In genomic region chr8:123282994-123283393, GRCm38 (mm10) we compare ENCODE assay signal across 7 mouse cellular contexts. TPM values are rescaled to one million over a fixed set of nuclear protein-coding genes. Genes with fewer than 3 reads are reported as not detected.
DNase-seq lines count a peak whose midpoint lies in the region; ATAC-seq and TF ChIP-seq lines count a peak whose summit lies in the region.
"Not testable (repeated sequence)": the region's sequence is repeated elsewhere in the genome, so short reads cannot be mapped to it uniquely, and the experiment has no call there.
"Had no signal": no experiment of that assay in that cellular context is flagged by ENCODE, and none has a peak within 500 bp of the region (broad histone marks: within the 10 kb centered on the region; RNA-seq: fewer than 3 reads in every experiment).

No protein-coding gene starts in this region.

- 0 out of 2 replicates have a peak, but pooled peaks have one; percentile 22 for ATAC-seq in neutrophil, adult 5-6 weeks (ENCODE audit: extremely low read depth, insufficient number of reproducible peaks, low FRiP score, poor library complexity, severe bottlenecking)

- DNase-seq in B cell, adult 2 months = peak; percentile 58 to 59
- DNase-seq in lung, postnatal 36 days = peak; percentile 39
- DNase-seq in spleen, adult 2 months (ENCODE audit: low read depth in 1 of 2, low spot score in 2 of 2) = peak; percentile 38 to 55
- peak; percentile 76 for DNase-seq in splenic B cell, adult 2 months (ENCODE audit: low read depth, low spot score)

- H3K27ac ChIP-seq in bone marrow, adult 2 months (ENCODE audit: control insufficient read depth, insufficient read depth, low read depth, low read length, poor library complexity) = not testable (repeated sequence)
- peak overlapping the region; percentile 49; the same call in 1 of the 2 replicates for H3K27ac ChIP-seq in spleen, adult 2 months (ENCODE audit: insufficient read depth, low read length)

- H3K27me3 ChIP-seq in spleen, adult 2 months (ENCODE audit: control insufficient read depth, insufficient read depth, low read length); splenic B cell, adult 2 months (ENCODE audit: control insufficient read depth, insufficient read depth, low read length, poor library complexity, severe bottlenecking): not testable (repeated sequence)

- not testable (repeated sequence) for TF ChIP-seq POLR2A in bone marrow, adult 2 months (IDR thresholded peaks at IDR 0.05; ENCODE audit: borderline replicate concordance, control insufficient read depth, low read depth, low read length); spleen, adult 2 months (IDR thresholded peaks at IDR 0.05; ENCODE audit: low read depth, low read length)

- not testable (repeated sequence) for H3K4me1 ChIP-seq in bone marrow, adult 2 months (ENCODE audit: control insufficient read depth, insufficient read depth, low read length); spleen, adult 2 months (ENCODE audit: control insufficient read depth, insufficient read depth, insufficient read length)

- WGBS in bone marrow, adult 2 months = 36% methylated on average over 6 of the region's 6 CpGs
- WGBS in spleen, adult 2 months = 43% methylated on average over 6 of the region's 6 CpGs

- not testable (repeated sequence) for H3K36me3 ChIP-seq in spleen, adult 2 months (ENCODE audit: control insufficient read depth, insufficient read depth, low read length); splenic B cell, adult 2 months (ENCODE audit: control insufficient read depth, insufficient read depth, low read length, poor library complexity, severe bottlenecking)

- H3K4me3 ChIP-seq in bone marrow, adult 2 months (replicated peaks; ENCODE audit: control insufficient read depth, low read depth, low read length) = peak overlapping the region; percentile 38
- not testable (repeated sequence) for H3K4me3 ChIP-seq in spleen, adult 2 months (ENCODE audit: extremely low read depth, insufficient read depth, insufficient read length)

- not testable (repeated sequence) for TF ChIP-seq CTCF in bone marrow, adult 2 months (IDR thresholded peaks at IDR 0.05; ENCODE audit: control insufficient read depth, insufficient read depth, low read length); spleen, adult 2 months (IDR thresholded peaks at IDR 0.05; ENCODE audit: extremely low read depth, insufficient read depth, insufficient read length, insufficient replicate concordance)

RNA-seq across cellular contexts. Expression of gene Vps9d1, which starts 28.8 kb away (rescaled TPM):
- 12.4 and 30.1 TPM in 2 replicates for polyA plus RNA-seq in bone marrow, adult 2 months (2011; ENCODE audit: insufficient read depth, insufficient read length, low replicate concordance, missing spikeins)
- 43.6 and 53.3 TPM in 2 replicates for total RNA-seq in neutrophil, adult 5-6 weeks (2017)
- 55.7 and 110 TPM in 2 replicates for polyA plus RNA-seq in spleen, adult 2 months (2012; rRNA removed)

RNA-seq across cellular contexts. Expression of gene Zfp276, which starts 29.0 kb away (rescaled TPM):
- 10.9 and 29.2 TPM in 2 replicates for polyA plus RNA-seq in bone marrow, adult 2 months (2011; ENCODE audit: insufficient read depth, insufficient read length, low replicate concordance, missing spikeins)
- 55.0 and 57.4 TPM in 2 replicates for total RNA-seq in neutrophil, adult 5-6 weeks (2017)
- polyA plus RNA-seq in spleen, adult 2 months (2012; rRNA removed) = 32.6 and 38.7 TPM in 2 replicates

RNA-seq across cellular contexts. Expression of gene Fanca, which starts 35.4 kb away (rescaled TPM):
- 45.3 and 60.2 TPM in 2 replicates for polyA plus RNA-seq in bone marrow, adult 2 months (2011; ENCODE audit: insufficient read depth, insufficient read length, low replicate concordance, missing spikeins)
- total RNA-seq in neutrophil, adult 5-6 weeks (2017) = 26.8 and 30.6 TPM in 2 replicates
- polyA plus RNA-seq in spleen, adult 2 months (2012; rRNA removed) = 55.7 and 76.1 TPM in 2 replicates

RNA-seq across cellular contexts. Expression of gene Spata2l, which starts 47.0 kb away (rescaled TPM):
- 2.8 TPM in 1 of 2 replicates, not detected in the other for polyA plus RNA-seq in bone marrow, adult 2 months (2011; ENCODE audit: insufficient read depth, insufficient read length, low replicate concordance, missing spikeins)
- 3.5 and 6.8 TPM in 2 replicates for total RNA-seq in neutrophil, adult 5-6 weeks (2017)
- polyA plus RNA-seq in spleen, adult 2 months (2012; rRNA removed) = 12.1 and 13.9 TPM in 2 replicates

RNA-seq across cellular contexts. Expression of gene Spire2, which starts 49.5 kb away (rescaled TPM):
- 1.5 TPM in 2 replicates for polyA plus RNA-seq in bone marrow, adult 2 months (2011; ENCODE audit: insufficient read depth, insufficient read length, low replicate concordance, missing spikeins)
- total RNA-seq in neutrophil, adult 5-6 weeks (2017) = 0.23 and 0.37 TPM in 2 replicates
- polyA plus RNA-seq in spleen, adult 2 months (2012; rRNA removed) = 0.88 and 1.1 TPM in 2 replicates
- polyA plus RNA-seq: activated CD4-positive, CD25-positive, alpha-beta regulatory T cell, adult 4 months had no signal
